Mouse (Mus musculus) liver, embryonic 14.5 days (tissue): Measurements from ENCODE around the gene Zfp275. TPM values are rescaled to one million over a fixed set of nuclear protein-coding genes. Genes with fewer than 3 reads are reported as not detected.

Experiments
- ATAC-seq: fragments of 200-750 bp; cut with Nextera tagmentation; 2 replicates; pipeline ENCODE4 v1.8.0; 2017; ENCODE audit warnings: moderate number of reproducible peaks, mild to moderate bottlenecking, moderate library complexity; ENCODE audit not compliant: insufficient read depth
- DNase-seq, 3 experiments: peaks; one replicate each; pipeline ENCODE4 v3.0.0-alpha.2; 2012 to 2013; ENCODE audit warnings: low read depth in 3 of 3, low spot score in 3 of 3
- H3K27ac ChIP-seq: fragments of 300-500 bp; sonication (generic); 2 replicates; pipeline ENCODE4 v1.5.1; 2014; ENCODE audit warnings: moderate library complexity, mild to moderate bottlenecking, control low read depth, inconsistent platforms
- H3K27me3 ChIP-seq: fragments of 300-500 bp; sonication (generic); 2 replicates; pipeline ENCODE4 v1.6.1; 2014; ENCODE audit warnings: mild to moderate bottlenecking, low read length, moderate library complexity; ENCODE audit not compliant: control insufficient read depth, insufficient read depth
- H3K36me3 ChIP-seq: fragments of 300-500 bp; sonication (generic); replicated peaks from 2 replicates; pipeline ENCODE4 v1.6.1; 2014; ENCODE audit warnings: low read depth; ENCODE audit not compliant: control insufficient read depth, insufficient read depth
- H3K4me1 ChIP-seq, 2 experiments: fragments of 200-500 bp in 1 of 2; fragments of 300-500 bp in 1 of 2; sonication (generic) in 1 of 2; replicated peaks; 2 replicates each; pipeline ENCODE4 v1.6.1; 2012 to 2014; ENCODE audit warnings: antibody characterized with exemption in 1 of 2, inconsistent platforms in 1 of 2, low read length in 1 of 2; ENCODE audit not compliant: control insufficient read depth in 2 of 2, insufficient read depth in 2 of 2
- H3K4me2 ChIP-seq: fragments of 300-500 bp; sonication (generic); 2 replicates; pipeline ENCODE4 v1.6.1; 2014; ENCODE audit warnings: low read depth, mild to moderate bottlenecking, control low read depth, moderate library complexity
- H3K4me3 ChIP-seq, 2 experiments: fragments of 200-500 bp in 1 of 2; fragments of 300-500 bp in 1 of 2; sonication (generic) in 1 of 2; 2 replicates each; pipeline ENCODE4 v1.5.1; 2012 to 2014; ENCODE audit warnings: low read depth in 2 of 2, low read length in 2 of 2, mild to moderate bottlenecking in 2 of 2, control low read depth in 1 of 2, inconsistent platforms in 1 of 2, moderate library complexity in 1 of 2; ENCODE audit not compliant: insufficient read depth in 1 of 2
- H3K9ac ChIP-seq: fragments of 300-500 bp; sonication (generic); replicated peaks from 2 replicates; pipeline ENCODE4 v1.6.1; 2014; ENCODE audit warnings: mild to moderate bottlenecking, control low read depth, moderate library complexity
- H3K9me3 ChIP-seq: fragments of 300-500 bp; sonication (generic); 2 replicates; pipeline ENCODE4 v1.6.1; 2016; ENCODE audit warnings: low read length, mixed read lengths; ENCODE audit not compliant: control insufficient read depth
- CTCF ChIP-seq: IDR thresholded peaks from 2 replicates; pipeline ENCODE4 v1.5.1; 2016; ENCODE audit warnings: antibody characterized with exemption, low read depth, control low read depth
- EP300 ChIP-seq: IDR thresholded peaks from 2 replicates; pipeline ENCODE4 v1.6.1; 2016; ENCODE audit warnings: antibody characterized with exemption, low read depth
- WGBS: fragments of 180-500 bp; shearing (Covaris S2); extraction: QIAGEN DNeasy Blood & Tissue Kit; methylation state at CpG from one replicate; pipeline ENCODE4 v1.1.7; 2014; ENCODE audit not compliant: insufficient replicate concordance; 5-methylcytosine and 5-hydroxymethylcytosine counted together
- polyA plus RNA-seq, 2 experiments: library from polyadenylated mRNA; depleted of rRNA in 1 of 2; stranded (reverse) in 1 of 2; unstranded in 1 of 2; fragments of >200 nt; fragmentation: Nextera tagmentation in 1 of 2; extraction: Ambion mirVana in 1 of 2; gene quantifications; 2 replicates each; pipeline versions ENCODE4 v1.2.1 to v1.2.3; 2012 to 2014

The Zfp275 gene
- polyA plus RNA-seq, 2 experiments, result 2.2 to 3.1 TPM

DNA sequence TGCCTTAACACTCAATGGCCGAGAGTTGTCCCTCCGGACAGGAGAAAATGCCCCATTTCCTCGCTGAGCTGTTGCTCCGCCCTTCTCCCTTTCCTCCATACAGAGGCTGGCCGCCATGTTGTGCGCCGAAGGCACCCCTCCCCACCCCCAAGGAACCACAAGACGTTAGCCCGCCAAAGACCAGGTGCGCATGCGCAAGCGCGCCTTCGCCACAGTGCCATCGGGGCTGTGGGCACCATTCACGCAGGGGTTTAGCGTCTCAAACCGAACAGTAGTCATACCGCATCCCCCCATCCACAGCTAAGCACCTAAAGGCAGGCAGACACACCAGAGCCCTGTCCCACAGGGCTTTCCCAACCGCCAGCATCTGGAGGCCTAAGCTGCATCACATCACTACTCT, 58.5 kb downstream of the Zfp275 start:
- Histone ChIP-seq H3K27ac (no peak overlapping the region), H3K36me3 (no peaks in the 10 kb centered on the region), H3K9ac (no peak overlapping the region), H3K4me3 (no peak overlapping the region), H3K27me3 (no peaks in the 10 kb centered on the region), H3K4me2 (no peak overlapping the region), H3K9me3 (no peaks in the 10 kb centered on the region), H3K4me1 (no peaks in the 10 kb centered on the region)
- no peak for ATAC-seq
- WGBS, result 77% methylated on average over 20 of the region's 20 CpGs
- DNase-seq, result no peak
- TF ChIP-seq CTCF, result no peak

DNA sequence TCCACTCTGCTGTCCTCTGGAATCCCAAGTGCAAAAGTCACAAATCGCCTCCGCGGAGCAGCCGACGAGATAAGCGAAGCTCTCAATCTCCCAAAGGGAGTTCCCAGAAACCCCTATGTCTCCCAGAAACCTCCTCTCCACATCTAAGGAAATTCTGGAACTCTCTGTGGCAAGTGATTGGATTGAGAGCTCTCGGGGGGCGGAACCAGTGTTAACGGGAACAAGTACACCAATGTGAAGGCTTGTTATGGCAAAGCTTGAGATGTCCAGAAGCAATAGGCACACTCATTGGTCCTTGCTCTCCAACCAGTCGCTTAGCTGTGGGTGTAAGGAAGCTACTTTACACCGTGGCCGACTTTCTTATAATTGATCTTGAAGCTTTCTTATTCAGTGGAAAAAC, 59.2 kb downstream of the Zfp275 start:
- Histone ChIP-seq H3K36me3 (no peaks in the 10 kb centered on the region), H3K27me3 (no peaks in the 10 kb centered on the region), H3K9ac (no peak overlapping the region), H3K4me2 (no peak overlapping the region), H3K27ac (no peak overlapping the region), H3K4me3 (no peak overlapping the region), H3K4me1 (no peaks in the 10 kb centered on the region), H3K9me3 (no peaks in the 10 kb centered on the region)
- no peak for TF ChIP-seq EP300
- no peak for TF ChIP-seq CTCF
- ATAC-seq (no peak), DNase-seq (no peak)
- 89% methylated on average over 12 of the region's 12 CpGs for WGBS

Other genes starting within 250 kb of the Zfp275 start
- 1.5 and 1.8 TPM in 2 replicates for gene Xlr3a, start 245.5 kb upstream of the Zfp275 start, polyA plus RNA-seq (2012; rRNA removed)
- 0.74 and 3.8 TPM in 2 replicates for gene Xlr3a, start 245.5 kb upstream of the Zfp275 start, polyA plus RNA-seq (2014; fragmentation: Nextera tagmentation; extraction: Ambion mirVana)
- 0.03 TPM in 2 replicates for gene Gm14685, start 225.6 kb upstream of the Zfp275 start, polyA plus RNA-seq (2012; rRNA removed)
- not detected in 2 replicates for gene Gm14685, start 225.6 kb upstream of the Zfp275 start, polyA plus RNA-seq (2014; fragmentation: Nextera tagmentation; extraction: Ambion mirVana)
- gene Xlr5b, start 193.8 kb upstream of the Zfp275 start, polyA plus RNA-seq (2012; rRNA removed), result not detected in 2 replicates
- not detected in 2 replicates for gene Xlr5b, start 193.8 kb upstream of the Zfp275 start, polyA plus RNA-seq (2014; fragmentation: Nextera tagmentation; extraction: Ambion mirVana)
- not detected in 2 replicates for gene DXBay18, start 193.2 kb upstream of the Zfp275 start, polyA plus RNA-seq (2012; rRNA removed)
- not detected in 2 replicates for gene DXBay18, start 193.2 kb upstream of the Zfp275 start, polyA plus RNA-seq (2014; fragmentation: Nextera tagmentation; extraction: Ambion mirVana)
- not detected in 2 replicates for gene Spin2d, start 165.6 kb upstream of the Zfp275 start, polyA plus RNA-seq (2012; rRNA removed)
- not detected in 2 replicates for gene Spin2d, start 165.6 kb upstream of the Zfp275 start, polyA plus RNA-seq (2014; fragmentation: Nextera tagmentation; extraction: Ambion mirVana)
- gene Xlr3b, start 150.4 kb upstream of the Zfp275 start, polyA plus RNA-seq (2012; rRNA removed), result 0.63 and 2.1 TPM in 2 replicates
- 1.7 and 2.0 TPM in 2 replicates for gene Xlr3b, start 150.4 kb upstream of the Zfp275 start, polyA plus RNA-seq (2014; fragmentation: Nextera tagmentation; extraction: Ambion mirVana)
- 0.73 and 1.9 TPM in 2 replicates for gene Xlr4b, start 128.3 kb upstream of the Zfp275 start, polyA plus RNA-seq (2012; rRNA removed)
- gene Xlr4b, start 128.3 kb upstream of the Zfp275 start, polyA plus RNA-seq (2014; fragmentation: Nextera tagmentation; extraction: Ambion mirVana), result 1.2 and 2.9 TPM in 2 replicates
- gene F8a, start 114.3 kb upstream of the Zfp275 start, polyA plus RNA-seq (2012; rRNA removed), result 1.5 and 1.9 TPM in 2 replicates
- 2.4 and 2.9 TPM in 2 replicates for gene F8a, start 114.3 kb upstream of the Zfp275 start, polyA plus RNA-seq (2014; fragmentation: Nextera tagmentation; extraction: Ambion mirVana)
- 0.12 and 0.19 TPM in 2 replicates for gene Xlr4c, start 99.5 kb upstream of the Zfp275 start, polyA plus RNA-seq (2012; rRNA removed)
- gene Xlr4c, start 99.5 kb upstream of the Zfp275 start, polyA plus RNA-seq (2014; fragmentation: Nextera tagmentation; extraction: Ambion mirVana), result 0.20 and 0.49 TPM in 2 replicates
- gene Xlr3c, start 77.2 kb upstream of the Zfp275 start, polyA plus RNA-seq (2012; rRNA removed), result not detected in 2 replicates
- not detected in 2 replicates for gene Xlr3c, start 77.2 kb upstream of the Zfp275 start, polyA plus RNA-seq (2014; fragmentation: Nextera tagmentation; extraction: Ambion mirVana)
- gene Xlr5a, start 49.6 kb upstream of the Zfp275 start, polyA plus RNA-seq (2012; rRNA removed), result not detected in 2 replicates
- gene Xlr5a, start 49.6 kb upstream of the Zfp275 start, polyA plus RNA-seq (2014; fragmentation: Nextera tagmentation; extraction: Ambion mirVana), result not detected in 2 replicates
- gene Xlr5c, start 49.6 kb upstream of the Zfp275 start, polyA plus RNA-seq (2012; rRNA removed), result not detected in 2 replicates
- not detected in 2 replicates for gene Xlr5c, start 49.6 kb upstream of the Zfp275 start, polyA plus RNA-seq (2014; fragmentation: Nextera tagmentation; extraction: Ambion mirVana)
- gene Gm45015, start 5.8 kb upstream of the Zfp275 start, polyA plus RNA-seq (2012; rRNA removed), result not detected in 2 replicates
- gene Gm45015, start 5.8 kb upstream of the Zfp275 start, polyA plus RNA-seq (2014; fragmentation: Nextera tagmentation; extraction: Ambion mirVana), result not detected in 2 replicates
- gene Gm18336, start 56.1 kb downstream of the Zfp275 start, polyA plus RNA-seq (2012; rRNA removed), result not detected in 2 replicates
- not detected in 2 replicates for gene Gm18336, start 56.1 kb downstream of the Zfp275 start, polyA plus RNA-seq (2014; fragmentation: Nextera tagmentation; extraction: Ambion mirVana)
- gene Zfp92, start 68.5 kb downstream of the Zfp275 start, polyA plus RNA-seq (2012; rRNA removed), result 0.01 TPM in 2 replicates
- gene Zfp92, start 68.5 kb downstream of the Zfp275 start, polyA plus RNA-seq (2014; fragmentation: Nextera tagmentation; extraction: Ambion mirVana), result not detected in 2 replicates
- gene Trex2, start 92.7 kb downstream of the Zfp275 start, polyA plus RNA-seq (2012; rRNA removed), result not detected in 2 replicates
- gene Trex2, start 92.7 kb downstream of the Zfp275 start, polyA plus RNA-seq (2014; fragmentation: Nextera tagmentation; extraction: Ambion mirVana), result not detected in 2 replicates
- 22.7 and 26.9 TPM in 2 replicates for gene Haus7, start 116.4 kb downstream of the Zfp275 start, polyA plus RNA-seq (2012; rRNA removed)
- gene Haus7, start 116.4 kb downstream of the Zfp275 start, polyA plus RNA-seq (2014; fragmentation: Nextera tagmentation; extraction: Ambion mirVana), result 37.4 and 40.6 TPM in 2 replicates
- 19.0 and 20.6 TPM in 2 replicates for gene Bgn, start 141.0 kb downstream of the Zfp275 start, polyA plus RNA-seq (2012; rRNA removed)
- gene Bgn, start 141.0 kb downstream of the Zfp275 start, polyA plus RNA-seq (2014; fragmentation: Nextera tagmentation; extraction: Ambion mirVana), result 11.1 and 11.8 TPM in 2 replicates
- 0.01 TPM in 1 of 2 replicates, not detected in the other for gene Atp2b3, start 160.5 kb downstream of the Zfp275 start, polyA plus RNA-seq (2012; rRNA removed)
- gene Atp2b3, start 160.5 kb downstream of the Zfp275 start, polyA plus RNA-seq (2014; fragmentation: Nextera tagmentation; extraction: Ambion mirVana), result not detected in 2 replicates